Mouse (Mus musculus) neural tube, embryonic 11.5 days (tissue): ENCODE measurements around the gene Syngr3. TPM values are rescaled to one million over a fixed set of nuclear protein-coding genes. Genes with fewer than 3 reads are reported as not detected.

ENCODE experiments used
- ATAC-seq: fragments of 200-750 bp; cut with Nextera tagmentation; 2 replicates; pipeline ENCODE4 v1.8.0; 2017; ENCODE audit warnings: moderate number of reproducible peaks, mild to moderate bottlenecking, moderate TSS enrichment, moderate library complexity; ENCODE audit not compliant: insufficient read depth, low FRiP score, low TSS enrichment
- DNase-seq: peaks from one replicate; pipeline ENCODE4 v3.0.0-alpha.2; 2015; ENCODE audit warnings: low spot score
- H3K27ac ChIP-seq: fragments of 300-500 bp; sonication (generic); 2 replicates; pipeline ENCODE4 v1.5.1; 2014; ENCODE audit warnings: low read depth, mild to moderate bottlenecking, low read length
- H3K27me3 ChIP-seq: fragments of 300-500 bp; sonication (generic); 2 replicates; pipeline ENCODE4 v1.6.1; 2014; ENCODE audit warnings: mild to moderate bottlenecking, low read length, mixed read lengths; ENCODE audit not compliant: control insufficient read depth, insufficient read depth
- H3K36me3 ChIP-seq: fragments of 300-500 bp; sonication (generic); 2 replicates; pipeline ENCODE4 v1.6.1; 2014; ENCODE audit warnings: mild to moderate bottlenecking, low read length, moderate library complexity, mixed read lengths; ENCODE audit not compliant: control insufficient read depth, insufficient read depth
- H3K4me1 ChIP-seq: fragments of 300-500 bp; sonication (generic); 2 replicates; pipeline ENCODE4 v1.6.1; 2014; ENCODE audit warnings: low read length, mixed read lengths; ENCODE audit not compliant: control insufficient read depth, insufficient read depth
- H3K4me2 ChIP-seq: fragments of 300-500 bp; sonication (generic); 2 replicates; pipeline ENCODE4 v1.6.1; 2014; ENCODE audit warnings: low read depth, mild to moderate bottlenecking, moderate library complexity
- H3K4me3 ChIP-seq: fragments of 300-500 bp; sonication (generic); 2 replicates; pipeline ENCODE4 v1.5.1; 2014; ENCODE audit warnings: low read depth, low read length
- H3K9ac ChIP-seq: fragments of 300-500 bp; sonication (generic); 2 replicates; pipeline ENCODE4 v1.6.1; 2014; ENCODE audit warnings: mild to moderate bottlenecking, low read length
- H3K9me3 ChIP-seq: fragments of 300-500 bp; sonication (generic); 2 replicates; pipeline ENCODE4 v1.6.1; 2016; ENCODE audit warnings: low read length; ENCODE audit not compliant: control insufficient read depth
- WGBS: fragments of 180-500 bp; shearing (Covaris S2); extraction: QIAGEN DNeasy Blood & Tissue Kit; methylation state at CpG from one replicate; pipeline ENCODE4 v1.1.7; 2014; 5-methylcytosine and 5-hydroxymethylcytosine counted together
- polyA plus RNA-seq: library from polyadenylated mRNA; unstranded; fragments of >200 nt; fragmentation: Nextera tagmentation; extraction: Ambion mirVana; gene quantifications from 2 replicates; pipeline ENCODE4 v1.2.1, GENCODE M21; 2014

The Syngr3 gene
- polyA plus RNA-seq, 1 experiment from 2014 or later: 18.1 TPM

DNA sequence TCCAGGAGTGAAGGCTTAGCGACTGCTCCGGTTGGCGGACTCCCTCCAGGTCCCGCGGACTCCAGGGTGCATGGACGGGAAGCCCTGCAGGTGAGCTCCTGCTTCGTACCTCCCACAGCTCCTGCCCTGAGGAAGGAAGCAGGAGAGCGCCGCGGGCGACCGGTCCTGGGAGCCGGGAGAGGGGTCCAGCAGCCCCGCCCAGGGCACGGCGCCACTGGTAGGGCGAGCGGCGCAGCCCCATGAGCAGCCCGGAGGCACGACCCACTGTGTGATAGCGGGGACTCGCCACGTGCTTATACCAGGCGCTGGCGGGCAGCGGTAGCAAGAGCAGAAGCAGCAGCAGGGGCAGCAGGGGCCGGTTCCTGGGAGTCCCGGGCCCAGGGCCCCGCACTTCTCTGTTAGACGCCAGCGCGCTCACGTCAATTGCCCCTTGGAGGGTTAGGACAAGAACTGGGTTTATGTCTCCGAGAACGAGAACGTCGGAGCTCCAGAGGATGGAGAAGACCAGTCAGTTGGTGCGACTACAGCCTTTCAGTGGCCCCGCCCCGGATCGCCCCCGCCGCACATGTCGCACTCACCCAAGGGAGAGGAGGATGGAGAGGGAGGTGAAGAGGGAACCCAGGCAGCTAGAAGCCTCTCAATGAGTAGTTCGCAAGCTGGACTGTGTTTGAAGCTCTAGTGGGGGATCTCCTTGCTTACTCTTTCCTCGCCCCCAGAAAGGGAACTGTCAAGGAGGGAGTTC is 31.6 kb downstream of the Syngr3 start, which contains the start of gene Npw:
Gene Npw (minus strand): TSS at position 441 of the 742 bp plus-strand sequence.
- H3K27me3 ChIP-seq: peaks cover 36% of the 10 kb centered on the region
- no peaks in the 10 kb centered on the region for H3K4me1 ChIP-seq
- H3K27ac ChIP-seq: no peak within 1 kb of the TSS
- DNase-seq (peak; percentile 37), ATAC-seq (no peak)
- no peaks in the 10 kb centered on the region for H3K36me3 ChIP-seq
- H3K4me3 ChIP-seq: peak within 1 kb of the TSS; percentile 31
- WGBS: 1% methylated on average over 47 of the region's 47 CpGs
- H3K9me3 ChIP-seq: no peaks in the 10 kb centered on the region
- H3K4me2 ChIP-seq: peak within 1 kb of the TSS; percentile 60
- peak within 1 kb of the TSS; percentile 29; the same call in 1 of the 2 replicates for H3K9ac ChIP-seq

DNA sequence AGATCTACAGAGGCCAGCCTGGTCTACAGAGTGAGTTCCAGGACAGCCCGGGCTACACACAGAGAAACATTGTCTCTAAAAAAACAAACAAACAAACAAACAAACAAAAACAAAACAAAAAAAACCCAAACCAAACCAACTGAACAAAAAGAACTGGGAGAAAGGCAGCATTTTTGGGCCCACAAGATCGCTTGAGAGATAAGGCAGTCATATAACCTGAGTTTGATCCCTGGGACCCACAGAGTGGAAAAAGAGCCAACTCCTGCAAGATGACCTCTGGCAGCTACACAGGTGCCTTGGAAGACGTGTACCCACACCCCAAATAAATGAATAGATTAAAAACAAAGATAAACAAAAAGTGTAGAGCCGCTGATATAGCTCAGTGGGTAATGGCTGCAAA is 34.8 kb downstream of the Syngr3 start:
- Histone ChIP-seq H3K27ac (no peak overlapping the region), H3K9me3 (no peaks in the 10 kb centered on the region), H3K27me3 (peaks cover 42% of the 10 kb centered on the region), H3K4me1 (peaks cover 5% of the 10 kb centered on the region), H3K36me3 (no peaks in the 10 kb centered on the region), H3K9ac (no peak overlapping the region), H3K4me2 (no peak overlapping the region), H3K4me3 (no peak overlapping the region)
- ATAC-seq: no peak
- no peak for DNase-seq
- WGBS: 79% methylated on average over 4 of the region's 4 CpGs

DNA sequence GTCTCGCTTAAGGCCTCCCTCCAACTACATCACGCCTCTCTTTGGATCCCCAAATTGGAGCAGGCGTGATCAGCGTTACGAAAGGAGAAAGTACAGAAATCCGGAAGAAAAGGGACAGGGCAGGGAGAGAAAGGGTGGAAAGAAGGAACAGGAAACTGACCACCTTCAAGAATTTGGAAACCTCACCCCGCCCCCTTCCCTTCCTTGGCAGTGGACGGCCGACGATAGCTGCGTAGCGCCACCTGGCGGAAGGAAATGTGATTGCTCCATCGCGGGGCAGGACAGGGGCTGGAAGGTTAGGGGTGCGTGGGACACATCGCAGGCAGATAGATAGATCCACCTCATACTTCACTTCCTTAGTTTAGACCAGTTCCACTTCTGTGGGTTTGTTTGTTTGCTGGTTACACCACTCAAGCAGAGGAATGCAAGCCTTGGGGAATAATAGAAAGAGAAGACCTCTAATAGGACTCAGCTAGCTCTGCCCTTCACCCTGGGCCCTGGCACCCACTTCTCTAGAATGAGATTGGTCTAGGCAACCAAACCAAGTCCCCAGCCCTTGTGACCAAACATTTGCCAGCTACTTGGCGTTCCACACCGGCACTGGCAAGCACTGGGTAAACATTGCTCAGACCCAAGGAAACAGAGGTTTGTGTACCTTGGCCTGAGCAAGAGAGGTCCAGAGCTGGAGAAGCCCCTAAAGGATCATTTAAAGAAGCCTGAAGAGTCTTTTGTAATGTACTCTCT is 35.6 kb downstream of the Syngr3 start:
- Histone ChIP-seq H3K4me2 (peak overlapping the region; percentile 37), H3K27ac (no peak overlapping the region), H3K4me3 (no peak overlapping the region), H3K9me3 (no peaks in the 10 kb centered on the region), H3K4me1 (peaks cover 7% of the 10 kb centered on the region), H3K9ac (no peak overlapping the region; the same call in 1 of the 2 replicates), H3K27me3 (peaks cover 36% of the 10 kb centered on the region), H3K36me3 (no peaks in the 10 kb centered on the region)
- WGBS: 4% methylated on average over 19 of the region's 19 CpGs
- peak; percentile 61; the same call in 1 of the 2 replicates for ATAC-seq
- peak; percentile 86 for DNase-seq

DNA sequence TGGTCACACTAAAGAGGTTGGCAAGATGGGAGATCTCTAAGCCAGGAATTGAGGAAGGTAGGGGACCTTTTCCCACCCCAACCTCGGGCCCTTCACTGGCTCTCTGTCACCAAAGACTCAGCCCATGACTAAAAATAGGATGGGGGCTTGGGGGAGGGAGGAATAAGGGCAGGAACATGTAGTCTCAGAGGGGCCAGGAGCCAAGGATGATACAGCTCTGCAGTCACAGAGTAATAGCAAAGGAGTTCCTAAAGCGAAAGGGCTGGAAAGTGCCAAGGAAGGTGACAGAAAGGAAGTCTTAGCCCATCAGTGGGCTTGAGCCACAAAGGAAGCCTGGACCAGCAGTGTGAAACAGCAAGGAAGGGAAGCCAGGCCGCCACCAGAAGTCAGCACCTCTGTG is 37.9 kb downstream of the Syngr3 start:
- Histone ChIP-seq H3K27me3 (peaks cover 21% of the 10 kb centered on the region), H3K9me3 (no peaks in the 10 kb centered on the region), H3K9ac (no peak overlapping the region), H3K4me3 (no peak overlapping the region), H3K27ac (no peak overlapping the region), H3K4me2 (no peak overlapping the region), H3K4me1 (peaks cover 7% of the 10 kb centered on the region), H3K36me3 (no peaks in the 10 kb centered on the region)
- WGBS: 71% methylated on average over 3 of the region's 3 CpGs
- ATAC-seq (no peak), DNase-seq (no peak)

DNA sequence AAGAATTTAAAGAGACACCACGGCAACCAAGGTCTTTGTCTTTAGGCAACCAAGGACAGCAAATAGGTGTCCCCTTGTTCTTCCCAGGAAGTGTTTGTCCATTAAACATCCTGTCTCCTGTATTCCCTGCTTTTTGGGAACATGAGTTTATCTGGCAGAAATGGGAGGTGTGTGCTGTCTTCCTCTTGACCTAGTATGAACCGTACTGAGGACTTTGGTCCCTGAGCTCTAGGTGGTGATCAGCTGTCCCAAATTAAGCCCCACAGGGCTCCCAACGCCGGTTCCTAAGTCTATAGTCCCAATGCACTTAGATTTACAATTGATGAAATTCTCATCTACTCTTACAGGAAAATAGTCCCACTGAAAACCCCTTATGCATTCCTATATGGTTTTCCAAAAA is 39.0 kb downstream of the Syngr3 start:
- DNase-seq (no peak), ATAC-seq (no peak)
- no peak overlapping the region; the same call in 1 of the 2 replicates for H3K4me3 ChIP-seq
- H3K4me1 ChIP-seq: peaks cover 7% of the 10 kb centered on the region
- 76% methylated on average over 4 of the region's 4 CpGs for WGBS
- no peak overlapping the region for H3K9ac ChIP-seq
- H3K4me2 ChIP-seq: peak overlapping the region; percentile 89; the same call in 1 of the 2 replicates
- peaks cover 16% of the 10 kb centered on the region; the same call in 1 of the 2 replicates for H3K27me3 ChIP-seq
- no peaks in the 10 kb centered on the region for H3K36me3 ChIP-seq
- H3K27ac ChIP-seq: no peak overlapping the region
- H3K9me3 ChIP-seq: no peaks in the 10 kb centered on the region

DNA sequence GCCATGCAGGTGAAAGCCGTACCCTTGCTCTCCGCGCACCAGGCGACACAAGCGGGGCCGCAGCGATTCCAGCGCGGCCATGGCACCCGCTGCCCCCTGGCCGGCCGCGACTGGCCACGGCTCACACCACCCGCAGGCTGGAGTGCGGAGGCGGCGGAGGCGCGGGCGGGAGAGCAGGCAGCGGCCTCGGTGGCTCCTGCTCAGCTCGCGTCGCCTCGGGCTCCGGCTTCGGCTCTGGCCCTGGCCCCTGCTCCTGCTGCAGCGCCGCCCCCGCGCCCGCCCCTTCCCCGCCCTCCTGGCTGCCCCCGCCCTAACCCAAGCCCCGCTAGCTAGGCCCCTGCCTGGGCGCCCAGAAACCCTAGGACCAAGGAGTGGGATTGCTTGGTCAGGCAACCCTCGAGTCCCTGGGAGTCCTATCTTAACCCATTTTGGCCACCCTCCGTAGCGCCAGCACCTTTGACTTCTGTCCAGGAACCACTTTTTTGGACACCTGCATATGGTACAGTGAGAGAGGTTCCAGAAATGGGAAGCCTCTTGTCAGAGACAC is 39.6 kb downstream of the Syngr3 start, which contains the start of gene Slc9a3r2:
Gene Slc9a3r2 (minus strand): TSS at position 258 of the 547 bp plus-strand sequence.
- peaks cover 7% of the 10 kb centered on the region for H3K4me1 ChIP-seq
- H3K27me3 ChIP-seq: peaks cover 16% of the 10 kb centered on the region; the same call in 1 of the 2 replicates
- peak within 1 kb of the TSS; percentile 89 for H3K4me2 ChIP-seq
- H3K27ac ChIP-seq: no peak within 1 kb of the TSS
- peak; percentile 65 for DNase-seq
- 0 out of 2 replicates have a peak, but pooled peaks have one; percentile 61 for ATAC-seq
- H3K9me3 ChIP-seq: no peaks in the 10 kb centered on the region
- no peaks in the 10 kb centered on the region for H3K36me3 ChIP-seq
- under 1% methylated on average over 31 of the region's 41 CpGs for WGBS
- H3K9ac ChIP-seq: peak within 1 kb of the TSS; percentile 68
- H3K4me3 ChIP-seq: peak within 1 kb of the TSS; percentile 50

DNA sequence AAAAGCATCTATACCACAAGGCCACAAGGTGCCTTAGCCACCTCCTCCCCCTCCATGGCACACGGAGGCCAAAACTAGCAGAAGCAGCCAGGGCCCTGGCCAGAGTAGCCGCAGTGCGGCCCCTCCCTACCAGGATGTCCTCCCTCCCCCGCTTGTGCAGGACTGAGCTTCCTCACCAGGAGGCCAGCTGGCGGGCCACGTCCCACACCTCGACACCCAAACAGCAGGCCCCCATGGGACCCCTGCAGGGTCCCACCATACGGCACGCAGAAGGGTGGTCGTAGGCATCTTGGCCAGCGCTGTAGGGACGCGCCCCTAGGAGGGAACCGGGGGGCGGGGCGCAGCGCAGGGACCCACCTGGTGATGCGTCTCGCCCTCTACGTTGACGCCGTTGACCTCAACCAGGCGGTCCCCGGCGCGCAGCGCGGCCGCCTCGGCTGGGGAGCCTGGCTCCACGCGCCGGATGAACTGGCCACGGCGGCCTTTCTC is 40.1 kb downstream of the Syngr3 start:
- WGBS: 0% methylated on average over 35 of the region's 35 CpGs
- Histone ChIP-seq H3K4me3 (peak overlapping the region; percentile 50), H3K27ac (no peak overlapping the region), H3K4me1 (peaks cover 7% of the 10 kb centered on the region), H3K9me3 (no peaks in the 10 kb centered on the region), H3K4me2 (peak overlapping the region; percentile 89), H3K9ac (peak overlapping the region; percentile 68), H3K36me3 (no peaks in the 10 kb centered on the region), H3K27me3 (peaks cover 16% of the 10 kb centered on the region; the same call in 1 of the 2 replicates)
- no peak for ATAC-seq
- DNase-seq: peak; percentile 52

DNA sequence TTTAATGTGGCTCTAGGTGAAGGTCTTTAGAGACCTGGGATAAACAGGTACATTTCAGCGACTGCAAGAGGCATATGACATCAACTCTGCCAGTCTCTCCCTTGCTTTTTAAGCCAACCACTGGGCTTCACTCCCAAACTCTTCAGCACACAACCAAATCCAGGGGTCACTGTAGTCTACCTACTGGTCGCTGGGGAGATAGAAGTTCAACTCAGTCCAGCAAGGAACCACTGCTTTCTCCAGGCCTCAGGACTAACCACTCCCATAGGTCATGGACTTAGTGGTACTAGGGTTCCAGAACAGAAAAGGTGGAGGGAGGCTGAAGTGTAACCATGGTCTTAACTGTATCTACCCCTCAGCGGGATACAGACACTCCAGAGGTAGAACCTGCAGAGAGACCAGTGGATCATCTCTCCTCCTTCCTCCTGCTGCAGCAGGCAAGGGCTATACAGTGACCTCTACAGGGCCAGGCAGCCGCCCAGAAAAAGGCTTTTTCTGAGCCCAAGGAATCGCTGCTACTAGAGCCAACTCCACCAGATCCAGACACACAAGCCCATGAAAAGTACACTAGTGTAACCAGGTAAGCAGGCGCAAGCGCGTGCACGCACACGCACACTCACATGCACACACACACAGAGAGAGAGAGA is 40.9 kb downstream of the Syngr3 start:
- Histone ChIP-seq H3K36me3 (no peaks in the 10 kb centered on the region), H3K4me3 (no peak overlapping the region), H3K27ac (no peak overlapping the region), H3K9me3 (no peaks in the 10 kb centered on the region), H3K4me2 (peak overlapping the region; percentile 89; the same call in 1 of the 2 replicates), H3K9ac (no peak overlapping the region), H3K4me1 (peaks cover 7% of the 10 kb centered on the region), H3K27me3 (peaks cover 16% of the 10 kb centered on the region; the same call in 1 of the 2 replicates)
- 71% methylated on average over 10 of the region's 10 CpGs for WGBS
- ATAC-seq (no peak), DNase-seq (no peak)
